Mouse (Mus musculus): Measurements from ENCODE around the gene Nkx2-5. TPM values are rescaled to one million over a fixed set of nuclear protein-coding genes. Genes with fewer than 3 reads are reported as not detected.

Nkx2-5 gene
- polyA plus RNA-seq, 1 experiment = not detected

- TF ChIP-seq POLR2A (IDR thresholded peaks at IDR 0.05; ENCODE audit: low read depth, low read length) (no peak), CTCF (conservative IDR thresholded peaks at IDR 0.05; ENCODE audit: insufficient read depth, insufficient read length, low read depth, low read length) (no peak)
- H3K27ac ChIP-seq (ENCODE audit: insufficient read depth, low read depth, low read length) = no peak overlapping the region
- H3K4me1 ChIP-seq (ENCODE audit: control insufficient read depth, insufficient read depth, low read length) = no peaks in the 10 kb centered on the region
- no peak for DNase-seq
- peaks cover 17% of the 10 kb centered on the region for H3K27me3 ChIP-seq (replicated peaks; ENCODE audit: control insufficient read depth, insufficient read depth, low read length)
- H3K4me3 ChIP-seq (ENCODE audit: insufficient read depth, low read depth, low read length) = no peak overlapping the region
- no peaks in the 10 kb centered on the region for H3K36me3 ChIP-seq (ENCODE audit: control insufficient read depth, insufficient read depth, low read length)
- WGBS = 9% methylated on average over 5 of the region's 5 CpGs
These were observed 2.8 kb downstream of the Nkx2-5 start for GRCm38 (mm10) chr17:26841981-26842380.

- H3K4me1 ChIP-seq (ENCODE audit: control insufficient read depth, insufficient read depth, low read length) = no peaks in the 10 kb centered on the region
- H3K36me3 ChIP-seq (ENCODE audit: control insufficient read depth, insufficient read depth, low read length) = no peaks in the 10 kb centered on the region
- no peak overlapping the region for H3K4me3 ChIP-seq (ENCODE audit: insufficient read depth, low read depth, low read length)
- DNase-seq = no peak
- TF ChIP-seq POLR2A (IDR thresholded peaks at IDR 0.05; ENCODE audit: low read depth, low read length) (no peak), CTCF (conservative IDR thresholded peaks at IDR 0.05; ENCODE audit: insufficient read depth, insufficient read length, low read depth, low read length) (no peak)
- 4% methylated on average over 48 of the region's 48 CpGs for WGBS
- peaks cover 18% of the 10 kb centered on the region for H3K27me3 ChIP-seq (replicated peaks; ENCODE audit: control insufficient read depth, insufficient read depth, low read length)
- H3K27ac ChIP-seq (ENCODE audit: insufficient read depth, low read depth, low read length) = no peak overlapping the region
These were observed 3.7 kb downstream of the Nkx2-5 start for GRCm38 (mm10) chr17:26840922-26841731.

- H3K36me3 ChIP-seq (ENCODE audit: control insufficient read depth, insufficient read depth, low read length) = no peaks in the 10 kb centered on the region
- TF ChIP-seq CTCF (conservative IDR thresholded peaks at IDR 0.05; ENCODE audit: insufficient read depth, insufficient read length, low read depth, low read length) = no peak
- no peak for TF ChIP-seq POLR2A (IDR thresholded peaks at IDR 0.05; ENCODE audit: low read depth, low read length)
- no peak for DNase-seq
- H3K4me3 ChIP-seq (ENCODE audit: insufficient read depth, low read depth, low read length) = no peak overlapping the region
- no peak overlapping the region for H3K27ac ChIP-seq (ENCODE audit: insufficient read depth, low read depth, low read length)
- WGBS = 23% methylated on average over 9 of the region's 9 CpGs
- no peaks in the 10 kb centered on the region for H3K4me1 ChIP-seq (ENCODE audit: control insufficient read depth, insufficient read depth, low read length)
- peaks cover 19% of the 10 kb centered on the region for H3K27me3 ChIP-seq (replicated peaks; ENCODE audit: control insufficient read depth, insufficient read depth, low read length)
These were observed 4.4 kb downstream of the Nkx2-5 start for GRCm38 (mm10) chr17:26840439-26840780.

- Histone ChIP-seq H3K4me3 (ENCODE audit: insufficient read depth, low read depth, low read length) (no peak overlapping the region), H3K4me1 (ENCODE audit: control insufficient read depth, insufficient read depth, low read length) (no peaks in the 10 kb centered on the region), H3K36me3 (ENCODE audit: control insufficient read depth, insufficient read depth, low read length) (no peaks in the 10 kb centered on the region), H3K27me3 (replicated peaks; ENCODE audit: control insufficient read depth, insufficient read depth, low read length) (peaks cover 19% of the 10 kb centered on the region), H3K27ac (ENCODE audit: insufficient read depth, low read depth, low read length) (no peak overlapping the region)
- TF ChIP-seq POLR2A (IDR thresholded peaks at IDR 0.05; ENCODE audit: low read depth, low read length) (no peak), CTCF (conservative IDR thresholded peaks at IDR 0.05; ENCODE audit: insufficient read depth, insufficient read length, low read depth, low read length) (no peak)
- DNase-seq = no peak
- 5% methylated on average over 26 of the region's 26 CpGs for WGBS
These were observed 4.9 kb downstream of the Nkx2-5 start for GRCm38 (mm10) chr17:26839718-26840438.

- peaks cover 19% of the 10 kb centered on the region for H3K27me3 ChIP-seq (replicated peaks; ENCODE audit: control insufficient read depth, insufficient read depth, low read length)
- TF ChIP-seq POLR2A (IDR thresholded peaks at IDR 0.05; ENCODE audit: low read depth, low read length) (no peak), CTCF (conservative IDR thresholded peaks at IDR 0.05; ENCODE audit: insufficient read depth, insufficient read length, low read depth, low read length) (no peak)
- 2% methylated on average over 87 of the region's 87 CpGs for WGBS
These were observed 5.7 kb downstream of the Nkx2-5 start for GRCm38 (mm10) chr17:26838911-26839717.

GRCm38 (mm10) chr17:26838191-26838910 lies 6.5 kb downstream of the Nkx2-5 start:
- DNase-seq = no peak
- TF ChIP-seq POLR2A (IDR thresholded peaks at IDR 0.05; ENCODE audit: low read depth, low read length) = no peak
- no peak for TF ChIP-seq CTCF (conservative IDR thresholded peaks at IDR 0.05; ENCODE audit: insufficient read depth, insufficient read length, low read depth, low read length)
- Histone ChIP-seq H3K27me3 (replicated peaks; ENCODE audit: control insufficient read depth, insufficient read depth, low read length) (peaks cover 16% of the 10 kb centered on the region), H3K4me1 (ENCODE audit: control insufficient read depth, insufficient read depth, low read length) (no peaks in the 10 kb centered on the region), H3K27ac (ENCODE audit: insufficient read depth, low read depth, low read length) (no peak overlapping the region), H3K36me3 (ENCODE audit: control insufficient read depth, insufficient read depth, low read length) (no peaks in the 10 kb centered on the region), H3K4me3 (ENCODE audit: insufficient read depth, low read depth, low read length) (no peak overlapping the region)
- 4% methylated on average over 37 of the region's 37 CpGs for WGBS

More at GRCm38 (mm10) chr17:26838911-26839717, 5.7 kb downstream of the Nkx2-5 start:
- Histone ChIP-seq H3K27ac (ENCODE audit: insufficient read depth, low read depth, low read length) (no peak overlapping the region), H3K4me3 (ENCODE audit: insufficient read depth, low read depth, low read length) (no peak overlapping the region), H3K36me3 (ENCODE audit: control insufficient read depth, insufficient read depth, low read length) (no peaks in the 10 kb centered on the region), H3K4me1 (ENCODE audit: control insufficient read depth, insufficient read depth, low read length) (no peaks in the 10 kb centered on the region)
- no peak for DNase-seq
